ENCODE assay signal across 23 mouse cellular contexts in genomic region chr10:68678678-68679077, GRCm38 (mm10). TPM values are rescaled to one million over a fixed set of nuclear protein-coding genes. Genes with fewer than 3 reads are reported as not detected.
A peak's percentile ranks its signal among the peaks of the same experiment; 100 is the strongest.
DNase-seq lines count a peak whose midpoint lies in the region; ATAC-seq and TF ChIP-seq lines count a peak whose summit lies in the region.
"Had no signal": no experiment of that assay in that cellular context is flagged by ENCODE, and none has a peak within 500 bp of the region (broad histone marks: within the 10 kb centered on the region; RNA-seq: fewer than 3 reads in every experiment).

No protein-coding gene starts in this region.

- 0 out of 2 replicates have a peak, but pooled peaks have one; percentile 15 for TF ChIP-seq CTCF in kidney, adult 2 months (conservative IDR thresholded peaks at IDR 0.05; ENCODE audit: insufficient read depth, insufficient read length, low read depth, low read length)
- 0 out of 2 replicates have a peak, but pooled peaks have one; percentile 11 for TF ChIP-seq CTCF in midbrain, postnatal 0 days (IDR thresholded peaks at IDR 0.05)
- TF ChIP-seq CTCF in stomach, postnatal 0 days (IDR thresholded peaks at IDR 0.05; ENCODE audit: low read depth): peak; percentile 34; the same call in 1 of the 2 replicates

- no peak overlapping the region for H3K27ac ChIP-seq in kidney, adult 2 months (ENCODE audit: insufficient read depth, low read depth, low read length)
- no peak overlapping the region for H3K27ac ChIP-seq in kidney, embryonic 14.5 days (ENCODE audit: low read depth, low read length)
- no peak overlapping the region for H3K27ac ChIP-seq in midbrain, postnatal 0 days (ENCODE audit: low read depth, low read length)
- H3K27ac ChIP-seq in midbrain, embryonic 13.5 days: no peak overlapping the region
- no peak overlapping the region for H3K27ac ChIP-seq in stomach, postnatal 0 days (replicated peaks)
- H3K27ac ChIP-seq: embryonic facial prominence, embryonic 15.5 days; forebrain, embryonic 15.5 days; hindbrain, embryonic 15.5 days; intestine, embryonic 15.5 days; limb, embryonic 13.5 days; liver, embryonic 13.5 days; midbrain, embryonic 10.5 days; neural tube, embryonic 15.5 days had no signal

- TF ChIP-seq POLR2A in kidney, adult 2 months (IDR thresholded peaks at IDR 0.05; ENCODE audit: low read depth, low read length): no peak

- no peaks in the 10 kb centered on the region for H3K27me3 ChIP-seq in kidney, adult 2 months (replicated peaks; ENCODE audit: control insufficient read depth, insufficient read depth, low read length)
- H3K27me3 ChIP-seq in kidney, embryonic 14.5 days (ENCODE audit: control insufficient read depth, insufficient read depth, low read length): no peaks in the 10 kb centered on the region
- H3K27me3 ChIP-seq in midbrain, postnatal 0 days (ENCODE audit: insufficient read depth, low read length): no peaks in the 10 kb centered on the region
- H3K27me3 ChIP-seq in midbrain, embryonic 13.5 days: no peaks in the 10 kb centered on the region
- no peaks in the 10 kb centered on the region for H3K27me3 ChIP-seq in stomach, postnatal 0 days (ENCODE audit: control insufficient read depth, insufficient read depth, low read length)
- H3K27me3 ChIP-seq: embryonic facial prominence, embryonic 15.5 days; forebrain, embryonic 15.5 days; hindbrain, embryonic 15.5 days; intestine, embryonic 15.5 days; limb, embryonic 13.5 days; liver, embryonic 13.5 days; neural tube, embryonic 15.5 days had no signal

- H3K4me3 ChIP-seq in kidney, adult 2 months (ENCODE audit: insufficient read depth, low read depth, low read length): no peak overlapping the region
- H3K4me3 ChIP-seq in kidney, embryonic 14.5 days (ENCODE audit: low read length): no peak overlapping the region
- H3K4me3 ChIP-seq in midbrain, postnatal 0 days (ENCODE audit: low read depth, low read length): no peak overlapping the region
- no peak overlapping the region for H3K4me3 ChIP-seq in midbrain, embryonic 13.5 days (replicated peaks)
- H3K4me3 ChIP-seq in stomach, postnatal 0 days (ENCODE audit: low read depth, low read length): no peak overlapping the region
- H3K4me3 ChIP-seq: embryonic facial prominence, embryonic 15.5 days; forebrain, embryonic 15.5 days; hindbrain, embryonic 15.5 days; intestine, embryonic 15.5 days; limb, embryonic 13.5 days; liver, embryonic 13.5 days; midbrain, embryonic 10.5 days; neural tube, embryonic 15.5 days had no signal

- 83% methylated on average over 4 of the region's 4 CpGs for WGBS in kidney, adult 2 months
- WGBS in kidney, embryonic 14.5 days: 74% methylated on average over 4 of the region's 4 CpGs
- WGBS in midbrain, postnatal 0 days: 73% methylated on average over 4 of the region's 4 CpGs
- WGBS in midbrain, embryonic 13.5 days: 77% methylated on average over 4 of the region's 4 CpGs
- 69% methylated on average over 4 of the region's 4 CpGs for WGBS in stomach, postnatal 0 days

- no peak overlapping the region for H3K9ac ChIP-seq in kidney, embryonic 14.5 days (ENCODE audit: low read depth, low read length)
- H3K9ac ChIP-seq in midbrain, postnatal 0 days (replicated peaks; ENCODE audit: low read length, poor library complexity, severe bottlenecking): no peak overlapping the region
- H3K9ac ChIP-seq in midbrain, embryonic 13.5 days (replicated peaks): no peak overlapping the region
- H3K9ac ChIP-seq in stomach, postnatal 0 days (ENCODE audit: low read length): no peak overlapping the region
- H3K9ac ChIP-seq: embryonic facial prominence, embryonic 15.5 days; forebrain, embryonic 15.5 days; hindbrain, embryonic 15.5 days; intestine, embryonic 15.5 days; limb, embryonic 13.5 days; liver, embryonic 13.5 days; neural tube, embryonic 15.5 days had no signal

- H3K4me1 ChIP-seq in kidney, adult 2 months (ENCODE audit: control insufficient read depth, insufficient read depth, low read length): no peaks in the 10 kb centered on the region
- no peaks in the 10 kb centered on the region for H3K4me1 ChIP-seq in kidney, embryonic 14.5 days (ENCODE audit: control insufficient read depth, insufficient read depth, low read length)
- 0 out of 2 replicates have a peak, but pooled peaks cover 4% of the 10 kb centered on the region for H3K4me1 ChIP-seq in midbrain, postnatal 0 days (ENCODE audit: insufficient read depth, low read length)
- H3K4me1 ChIP-seq in midbrain, embryonic 13.5 days (replicated peaks): 0 out of 2 replicates have a peak, but pooled peaks cover under 1% of the 10 kb centered on the region
- no peaks in the 10 kb centered on the region for H3K4me1 ChIP-seq in stomach, postnatal 0 days (replicated peaks; ENCODE audit: control insufficient read depth, insufficient read depth)
- H3K4me1 ChIP-seq: embryonic facial prominence, embryonic 15.5 days; forebrain, embryonic 15.5 days; hindbrain, embryonic 15.5 days; intestine, embryonic 15.5 days; limb, embryonic 13.5 days; liver, embryonic 13.5 days; midbrain, embryonic 10.5 days; neural tube, embryonic 15.5 days had no signal

- H3K9me3 ChIP-seq in kidney, embryonic 14.5 days (ENCODE audit: control insufficient read depth, low read length): no peaks in the 10 kb centered on the region
- no peaks in the 10 kb centered on the region for H3K9me3 ChIP-seq in midbrain, postnatal 0 days (ENCODE audit: low read length)
- no peaks in the 10 kb centered on the region for H3K9me3 ChIP-seq in midbrain, embryonic 13.5 days
- H3K9me3 ChIP-seq in stomach, postnatal 0 days (ENCODE audit: control insufficient read depth, low read length): no peaks in the 10 kb centered on the region
- H3K9me3 ChIP-seq: embryonic facial prominence, embryonic 15.5 days; forebrain, embryonic 15.5 days; hindbrain, embryonic 15.5 days; intestine, embryonic 15.5 days; limb, embryonic 13.5 days; liver, embryonic 13.5 days; midbrain, embryonic 10.5 days; neural tube, embryonic 15.5 days had no signal

- no peaks in the 10 kb centered on the region for H3K36me3 ChIP-seq in kidney, adult 2 months (ENCODE audit: control insufficient read depth, insufficient read depth, low read length)
- H3K36me3 ChIP-seq in kidney, embryonic 14.5 days (ENCODE audit: control insufficient read depth, insufficient read depth, low read length): no peaks in the 10 kb centered on the region
- no peaks in the 10 kb centered on the region for H3K36me3 ChIP-seq in midbrain, postnatal 0 days (ENCODE audit: insufficient read depth, low read length)
- H3K36me3 ChIP-seq in midbrain, embryonic 13.5 days: no peaks in the 10 kb centered on the region
- no peaks in the 10 kb centered on the region for H3K36me3 ChIP-seq in stomach, postnatal 0 days (ENCODE audit: control insufficient read depth, insufficient read depth, low read length)
- H3K36me3 ChIP-seq: embryonic facial prominence, embryonic 15.5 days; forebrain, embryonic 15.5 days; hindbrain, embryonic 15.5 days; intestine, embryonic 15.5 days; limb, embryonic 13.5 days; liver, embryonic 13.5 days; midbrain, embryonic 10.5 days; neural tube, embryonic 15.5 days had no signal

- no peak for ATAC-seq in kidney, embryonic 14.5 days (ENCODE audit: low FRiP score, low TSS enrichment)
- ATAC-seq in midbrain, postnatal 0 days (ENCODE audit: low FRiP score): no peak
- ATAC-seq in midbrain, embryonic 13.5 days: no peak
- ATAC-seq in stomach, postnatal 0 days (ENCODE audit: low FRiP score, low TSS enrichment): no peak
- ATAC-seq: forebrain, embryonic 15.5 days; intestine, embryonic 15.5 days had no signal

- H3K4me2 ChIP-seq in kidney, embryonic 14.5 days (replicated peaks; ENCODE audit: low read depth, low read length): no peak overlapping the region
- H3K4me2 ChIP-seq in midbrain, postnatal 0 days (ENCODE audit: low read depth, low read length, poor library complexity, severe bottlenecking): no peak overlapping the region
- no peak overlapping the region for H3K4me2 ChIP-seq in midbrain, embryonic 13.5 days (replicated peaks)
- no peak overlapping the region for H3K4me2 ChIP-seq in stomach, postnatal 0 days (replicated peaks; ENCODE audit: low read depth)
- H3K4me2 ChIP-seq: embryonic facial prominence, embryonic 15.5 days; forebrain, embryonic 15.5 days; hindbrain, embryonic 15.5 days; intestine, embryonic 15.5 days; limb, embryonic 13.5 days; liver, embryonic 13.5 days; neural tube, embryonic 15.5 days had no signal

- DNase-seq in embryo, embryonic 10.5 days (ENCODE audit: low spot score): peak; percentile 7
- no peak for DNase-seq in embryo, embryonic 9.5 days (ENCODE audit: extremely low spot score)
- no peak for DNase-seq in kidney, adult 2 months
- no peak for DNase-seq in midbrain, postnatal 0 days (ENCODE audit: low spot score)
- DNase-seq in stomach, postnatal 0 days (ENCODE audit: low spot score): no peak
- DNase-seq in layer of hippocampus, postnatal 25 days (ENCODE audit: extremely low spot score in 1 of 2, low spot score in 1 of 2): no peak
- DNase-seq: cerebellum, adult 8-10 months; cerebellum, postnatal 36 days; gastrocnemius, postnatal 25 days; heart, adult 18-20 months; heart, postnatal 4 days; layer of hippocampus, postnatal 36 days; liver, embryonic 13.5 days had no signal

- TF ChIP-seq EP300 in stomach, postnatal 0 days (optimal IDR thresholded peaks at IDR 0.05): no peak

RNA-seq across cellular contexts. Expression of gene Tmem26, which starts 44.8 kb away (rescaled TPM):
- polyA plus RNA-seq in kidney, adult 2 months (2012; rRNA removed): 3.7 and 4.4 TPM in 2 replicates
- 3.2 and 6.4 TPM in 2 replicates for polyA plus RNA-seq in kidney, embryonic 14.5 days (2014; fragmentation: Nextera tagmentation; extraction: Ambion mirVana)
- 9.4 and 10.7 TPM in 2 replicates for total RNA-seq in midbrain, postnatal 0 days (2014; rRNA removed)
- 5.7 and 6.2 TPM in 2 replicates for polyA plus RNA-seq in midbrain, postnatal 0 days (2015; fragmentation: Nextera tagmentation; extraction: Ambion mirVana)
- polyA plus RNA-seq in midbrain, embryonic 13.5 days (2015; fragmentation: Nextera tagmentation; extraction: Ambion mirVana): 2.7 and 3.0 TPM in 2 replicates
- polyA plus RNA-seq in stomach, postnatal 0 days (2015; fragmentation: Nextera tagmentation; extraction: Ambion mirVana): 3.7 and 4.9 TPM in 2 replicates
- under 1 TPM; 0.07 to 0.21 TPM for total RNA-seq in layer of hippocampus, postnatal 25 days (2021)
- total RNA-seq: MEL had no signal
